Mouse (Mus musculus): ENCODE data around the gene Ajm1.

Ajm1 gene

GRCm38 (mm10) chr2:25526510-25527302 is 54.9 kb downstream of the Ajm1 start:
- no peak for DNase-seq (ENCODE audit: low read depth)
